Mouse (Mus musculus) CH12.LX (cell line): ENCODE results near the gene Sall2. TPM values are rescaled to one million over a fixed set of nuclear protein-coding genes. Genes with fewer than 3 reads are reported as not detected.

Experiments used
- DNase-seq: peaks from one replicate; pipeline ENCODE4 v3.0.0-alpha.2; 2013; ENCODE audit errors: extremely low read depth
- H3K27ac ChIP-seq: 2 replicates; pipeline ENCODE4 v1.5.1; 2012; ENCODE audit warnings: low read depth, mild to moderate bottlenecking, control low read depth, moderate library complexity; ENCODE audit not compliant: insufficient read depth
- H3K27me3 ChIP-seq: replicated peaks from 2 replicates; pipeline ENCODE3; 2012; ENCODE audit warnings: inconsistent platforms
- H3K36me3 ChIP-seq, 2 experiments: replicated peaks in 1 of 2; 2 replicates each; pipeline versions ENCODE3 to v1.6.1; 2012; ENCODE audit warnings: inconsistent platforms in 1 of 2, low read length in 1 of 2, mild to moderate bottlenecking in 1 of 2, mixed read lengths in 1 of 2, moderate library complexity in 1 of 2; ENCODE audit not compliant: control insufficient read depth in 1 of 2, insufficient read depth in 1 of 2
- H3K4me1 ChIP-seq, 2 experiments: 2 replicates each; pipeline ENCODE4 v1.6.1; 2012; ENCODE audit warnings: inconsistent platforms in 1 of 2, moderate library complexity in 1 of 2; ENCODE audit not compliant: insufficient read depth in 2 of 2, control insufficient read depth in 1 of 2
- H3K4me2 ChIP-seq: 2 replicates; pipeline ENCODE4 v1.6.1; 2012; ENCODE audit warnings: low read depth, mild to moderate bottlenecking, control low read depth; ENCODE audit not compliant: poor library complexity, insufficient read depth, severe bottlenecking
- H3K4me3 ChIP-seq, 3 experiments: fragments of 150-350 bp in 1 of 3; sonication (generic) in 1 of 3; replicated peaks in 1 of 3; 2 replicates each; pipeline versions ENCODE3 to v1.5.1; 2011 to 2012; ENCODE audit warnings: low read depth in 2 of 3, low read length in 2 of 3, mild to moderate bottlenecking in 2 of 3, moderate library complexity in 2 of 3, control low read depth in 1 of 3, improper control_type of control experiment in 1 of 3, inconsistent platforms in 1 of 3, mixed read lengths in 1 of 3; ENCODE audit not compliant: poor library complexity in 1 of 3
- H3K79me2 ChIP-seq: replicated peaks from 2 replicates; pipeline ENCODE4 v1.6.1; 2012; ENCODE audit warnings: mild to moderate bottlenecking, moderate library complexity; ENCODE audit not compliant: control insufficient read depth, poor library complexity, insufficient read depth, severe bottlenecking; ENCODE audit errors: extremely low read depth
- H3K9ac ChIP-seq: 2 replicates; pipeline ENCODE4 v1.6.1; 2012; ENCODE audit warnings: low read depth, mild to moderate bottlenecking, control low read depth, moderate library complexity; ENCODE audit not compliant: insufficient read depth
- H3K9me3 ChIP-seq: replicated peaks from 2 replicates; pipeline ENCODE3; 2012; ENCODE audit warnings: low read length, inconsistent platforms, mixed read lengths
- BHLHE40 ChIP-seq: IDR thresholded peaks from 2 replicates; pipeline ENCODE4 v1.6.1; 2011; ENCODE audit warnings: mild to moderate bottlenecking, low read depth, low read length, improper control_type of control experiment
- CHD2 ChIP-seq: IDR thresholded peaks from 2 replicates; pipeline ENCODE4 v1.6.1; 2011; ENCODE audit warnings: low read length, improper control_type of control experiment
- EP300 ChIP-seq: IDR thresholded peaks from 2 replicates; pipeline ENCODE4 v1.6.1; 2011; ENCODE audit warnings: low read length, improper control_type of control experiment
- ETS1 ChIP-seq: conservative IDR thresholded peaks from 2 replicates; pipeline ENCODE4 v1.6.1; 2012; ENCODE audit warnings: low read depth, mild to moderate bottlenecking, inconsistent platforms, low read length, improper control_type of control experiment, moderate library complexity
- JUN ChIP-seq: IDR thresholded peaks from 2 replicates; pipeline ENCODE4 v1.6.1; 2011; ENCODE audit warnings: low read depth, mild to moderate bottlenecking, low read length, improper control_type of control experiment, moderate library complexity; ENCODE audit not compliant: insufficient read depth
- JUND ChIP-seq: conservative IDR thresholded peaks from 2 replicates; pipeline ENCODE4 v1.6.1; 2011; ENCODE audit warnings: low read depth, low read length, improper control_type of control experiment
- KAT2A ChIP-seq: IDR thresholded peaks from 2 replicates; pipeline ENCODE4 v1.6.1; 2012; ENCODE audit warnings: low read length, improper control_type of control experiment, inconsistent platforms; ENCODE audit not compliant: insufficient replicate concordance
- MEF2A ChIP-seq: IDR thresholded peaks from 2 replicates; pipeline ENCODE4 v1.6.1; 2014; ENCODE audit warnings: low read depth, mild to moderate bottlenecking, inconsistent platforms, low read length, improper control_type of control experiment, borderline replicate concordance
- PAX5 ChIP-seq: IDR thresholded peaks from 2 replicates; pipeline ENCODE4 v1.6.1; 2012; ENCODE audit warnings: low read length, inconsistent platforms, mixed read lengths
- POLR2A ChIP-seq: IDR thresholded peaks from 2 replicates; pipeline ENCODE4 v1.6.1; 2011; ENCODE audit warnings: low read depth, mild to moderate bottlenecking, improper control_type of control experiment, low read length
- SIN3A ChIP-seq: IDR thresholded peaks from 2 replicates; pipeline ENCODE4 v1.6.1; 2012; ENCODE audit warnings: low read length, improper control_type of control experiment, inconsistent platforms
- USF1 ChIP-seq: IDR thresholded peaks from 2 replicates; pipeline ENCODE4 v1.6.1; 2014; ENCODE audit warnings: low read depth, mild to moderate bottlenecking, inconsistent platforms, low read length, improper control_type of control experiment
- ZKSCAN1 ChIP-seq: IDR thresholded peaks from 2 replicates; pipeline ENCODE4 v1.6.1; 2012; ENCODE audit warnings: low read depth, inconsistent platforms, low read length, improper control_type of control experiment, borderline replicate concordance
- ZNF384 ChIP-seq: IDR thresholded peaks from 2 replicates; pipeline ENCODE4 v1.6.1; 2012; ENCODE audit warnings: low read depth, low read length, improper control_type of control experiment, inconsistent platforms
- dilution Hi-C: fragments of 300-500 bp; cut with MboI; formaldehyde crosslinking; loops from 2 replicates; pipeline ENCODE4 v1.14.3; 2020; ENCODE audit warnings: low sequenced_read_pairs; ENCODE audit not compliant: extremely low pct_unique_long_range_greater_than_20kb, extremely low pct_ligation_motif_present
- in situ Hi-C: fragments of 300-500 bp; cut with MboI; formaldehyde crosslinking; loops from 3 replicates; pipeline ENCODE4 v1.14.3; 2019; ENCODE audit warnings: low sequenced_read_pairs, low pct_ligation_motif_present, low pct_unique_long_range_greater_than_20kb, mixed read lengths
- polyA plus RNA-seq: library from polyadenylated mRNA; unstranded; fragments of >175 nt; gene quantifications from 2 replicates; pipeline ENCODE4 v1.2.1, GENCODE M21; 2012; ENCODE audit warnings: low read depth; ENCODE audit not compliant: insufficient read length
- total RNA-seq, 2 experiments: library from RNA; depleted of rRNA; stranded (reverse); fragments of 300-350 nt in 1 of 2; fragments of >200 nt in 1 of 2; gene quantifications; 2 replicates each; pipeline ENCODE4 v1.2.3; 2012 to 2014

Gene Sall2
- total and polyA plus RNA-seq, 3 experiments, result 0.16 to 1.5 (median 0.40) TPM

DNA sequence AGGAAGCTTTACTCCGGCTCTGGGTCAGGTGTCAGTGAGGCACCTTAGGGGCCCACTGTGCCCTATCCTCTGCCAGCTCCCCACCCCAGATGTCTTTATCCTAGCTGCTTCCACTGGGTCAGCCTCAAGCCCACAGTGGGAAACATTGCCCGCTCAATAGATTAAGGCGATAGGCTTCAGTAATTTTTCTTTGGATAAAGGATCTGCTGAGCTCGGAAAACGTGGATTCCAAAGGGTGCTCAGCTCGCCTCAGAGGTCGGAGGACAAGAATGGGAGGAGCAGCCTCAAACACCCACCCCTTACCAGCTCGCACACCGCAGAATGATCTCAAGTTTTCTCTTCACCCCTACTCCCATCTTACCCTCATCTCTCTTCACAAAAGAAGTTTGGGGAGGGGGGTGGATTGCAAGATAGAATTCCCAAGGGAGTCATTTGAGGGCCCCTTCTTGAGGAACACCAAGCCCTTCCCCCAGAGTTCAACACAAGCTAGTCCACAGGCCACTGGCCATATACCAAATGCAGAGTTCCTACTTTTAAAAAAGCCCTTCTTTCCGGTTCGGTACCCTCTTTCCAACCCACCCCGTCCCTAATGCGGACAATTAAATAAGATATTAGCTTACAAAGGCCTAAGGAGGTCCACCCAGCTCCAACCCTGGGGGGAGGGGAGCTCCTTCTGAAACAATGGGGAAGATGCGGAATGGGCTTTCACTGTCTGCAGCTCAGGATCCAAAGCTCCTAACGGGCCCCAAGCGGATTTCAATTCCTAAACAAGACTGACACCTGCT is 11.9 kb downstream of the Sall2 start:
- dilution Hi-C loops, result no loop called here
- H3K27me3 ChIP-seq, result no peaks in the 10 kb centered on the region
- H3K36me3 ChIP-seq, result no peaks in the 10 kb centered on the region
- H3K4me2 ChIP-seq, result peak overlapping the region; percentile 7
- no peaks in the 10 kb centered on the region for H3K79me2 ChIP-seq
- no peak overlapping the region for H3K27ac ChIP-seq
- no peak for TF ChIP-seq ZNF384
- TF ChIP-seq KAT2A, result no peak
- no peak for DNase-seq
- peaks cover 2 to 6% of the 10 kb centered on the region in 2 experiments; a peak in 2 of 4 replicates for H3K4me1 ChIP-seq
- H3K9me3 ChIP-seq, result peaks cover 2% of the 10 kb centered on the region
- peak overlapping the region; percentile 18; the same call in 1 of the 2 replicates for H3K9ac ChIP-seq
- in situ Hi-C loops, result no loop called here
- H3K4me3 ChIP-seq, result peak overlapping the region in 1 of 3 experiments; percentile 17

- TF ChIP-seq PAX5, result no peak
- no peak for TF ChIP-seq SIN3A
- peak; percentile 77 for TF ChIP-seq CHD2
- TF ChIP-seq POLR2A, result peak; percentile 25; the same call in 1 of the 2 replicates
- dilution Hi-C loops, result no loop called here
- Histone ChIP-seq H3K9me3 (peaks cover 2% of the 10 kb centered on the region), H3K4me2 (peak overlapping the region; percentile 7), H3K4me1 (peaks cover 2 to 6% of the 10 kb centered on the region in 2 experiments; a peak in 2 of 4 replicates), H3K36me3 (no peaks in the 10 kb centered on the region), H3K79me2 (no peaks in the 10 kb centered on the region), H3K9ac (peak overlapping the region; percentile 18; the same call in 1 of the 2 replicates), H3K4me3 (peak overlapping the region; percentile 3 to 52 (median 20)), H3K27me3 (no peaks in the 10 kb centered on the region), H3K27ac (no peak overlapping the region)
- DNase-seq, result no peak
- in situ Hi-C loops, result no loop called here
Observed at GRCm38 (mm10) chr14:52315792-52316440, 12.6 kb downstream of the Sall2 start.

DNA sequence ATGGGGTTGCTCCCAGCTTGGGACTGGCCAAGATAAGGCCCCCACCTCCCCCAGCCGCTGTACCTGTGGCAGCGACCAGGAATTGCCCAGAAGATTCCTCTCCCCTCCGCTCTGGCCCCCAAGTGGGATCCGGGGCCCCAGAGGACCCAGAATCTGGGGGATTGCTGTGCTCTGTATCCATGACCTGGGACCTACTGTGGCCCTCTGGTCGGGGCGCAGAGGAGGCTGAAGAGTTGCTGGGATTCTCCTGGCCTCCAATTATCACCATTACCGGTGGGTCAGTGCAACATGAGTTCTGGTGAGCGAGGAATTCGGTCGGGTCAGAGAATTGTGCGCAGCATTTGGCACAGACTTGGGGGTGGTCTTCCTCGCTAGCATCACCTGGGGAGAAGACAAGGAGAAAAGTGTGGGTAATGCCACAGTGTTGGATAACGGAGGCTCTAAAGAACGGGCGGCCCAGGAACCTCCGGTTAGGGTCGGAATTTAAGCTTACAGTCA is 13.2 kb downstream of the Sall2 start:
- Histone ChIP-seq H3K36me3 (peaks cover 0 to 3% of the 10 kb centered on the region in 2 experiments), H3K4me1 (peaks cover 2 to 6% of the 10 kb centered on the region in 2 experiments; a peak in 2 of 4 replicates), H3K9me3 (peaks cover 2% of the 10 kb centered on the region), H3K27me3 (no peaks in the 10 kb centered on the region), H3K4me2 (0 out of 2 replicates have a peak overlapping the region, but pooled peaks have one; percentile 7), H3K79me2 (no peaks in the 10 kb centered on the region), H3K4me3 (no peak overlapping the region), H3K27ac (no peak overlapping the region), H3K9ac (0 out of 2 replicates have a peak overlapping the region, but pooled peaks have one; percentile 18)
- DNase-seq, result no peak
- dilution Hi-C loops (no loop called here), in situ Hi-C loops (no loop called here)
- TF ChIP-seq ETS1, result no peak
- TF ChIP-seq JUN, result no peak
- TF ChIP-seq ZKSCAN1, result no peak
- TF ChIP-seq JUND, result no peak
- TF ChIP-seq BHLHE40, result no peak
- no peak for TF ChIP-seq USF1
- TF ChIP-seq EP300, result no peak
- TF ChIP-seq MEF2A, result no peak
